Mouse (Mus musculus) spleen, postnatal 10 days (tissue): Measurements from ENCODE around the gene Zfp692.
"Not testable (repeated sequence)": the region's sequence is repeated elsewhere in the genome, so short reads cannot be mapped to it uniquely, and the experiment has no call there.

Experiments used
- DNase-seq, 2 experiments: peaks; one replicate each; pipeline ENCODE4 v3.0.0; 2021 to 2022; ENCODE audit warnings: low spot score in 2 of 2

Zfp692 gene

DNA sequence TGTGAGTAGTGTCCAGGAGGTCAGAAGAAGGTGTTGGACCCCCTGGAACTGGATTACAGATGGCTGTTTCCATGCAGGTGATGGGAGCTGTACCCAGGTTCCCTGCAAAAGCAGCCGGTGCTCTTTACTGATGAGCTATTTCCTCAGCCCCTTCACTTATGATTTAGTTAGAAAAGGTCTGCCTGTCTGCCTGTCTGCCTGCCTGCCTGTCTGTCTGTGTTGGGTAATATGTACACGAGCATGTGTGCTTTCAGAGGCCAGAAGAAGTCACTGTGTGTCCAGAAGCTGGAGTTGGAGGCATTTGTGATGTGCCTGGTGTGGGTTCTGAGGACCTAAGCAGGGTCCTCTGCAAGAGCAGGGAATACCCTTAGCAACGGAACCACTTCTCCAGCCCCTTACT is 46.8 kb downstream of the Zfp692 start:
- no peak for DNase-seq

DNA sequence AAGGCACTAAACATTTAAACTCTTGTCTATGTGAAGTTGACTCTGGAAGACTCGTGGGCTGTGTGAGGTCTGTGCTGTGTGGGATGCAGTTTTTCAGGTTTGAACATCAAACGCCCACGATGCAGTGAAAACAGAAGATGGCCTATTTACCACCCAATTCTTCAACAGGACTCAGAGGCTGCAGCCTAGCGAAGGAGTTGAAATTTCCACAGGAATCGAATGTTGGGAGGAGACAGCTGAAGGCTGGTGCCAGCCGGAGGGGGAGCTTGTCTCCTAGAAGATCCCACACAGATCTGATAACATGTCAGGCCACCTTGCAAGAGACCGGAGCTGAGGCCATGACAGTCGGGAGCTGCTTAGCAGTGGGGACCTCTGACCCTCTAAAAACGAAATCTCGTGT is 47.6 kb downstream of the Zfp692 start:
- no peak for DNase-seq

DNA sequence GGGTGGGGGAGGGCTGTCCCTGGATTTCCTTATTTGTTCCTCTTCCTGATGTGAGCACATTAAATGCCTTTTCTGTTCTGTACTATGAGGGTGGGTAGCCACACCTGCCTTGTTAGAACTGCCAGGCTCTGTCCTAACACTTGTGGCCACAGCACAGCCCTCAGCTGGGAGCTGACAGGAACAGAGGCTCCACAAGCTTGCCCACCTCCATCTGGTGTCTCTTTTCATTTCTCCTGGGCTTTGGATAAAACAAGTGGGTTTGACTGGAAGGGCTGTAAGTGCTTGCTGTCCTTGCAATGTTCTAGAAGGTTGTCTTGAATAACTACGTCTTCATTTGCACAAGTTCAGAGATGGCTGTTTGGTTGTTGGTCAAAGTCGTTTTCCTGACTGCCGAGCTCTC is 48.1 kb downstream of the Zfp692 start:
- no peak for DNase-seq

DNA sequence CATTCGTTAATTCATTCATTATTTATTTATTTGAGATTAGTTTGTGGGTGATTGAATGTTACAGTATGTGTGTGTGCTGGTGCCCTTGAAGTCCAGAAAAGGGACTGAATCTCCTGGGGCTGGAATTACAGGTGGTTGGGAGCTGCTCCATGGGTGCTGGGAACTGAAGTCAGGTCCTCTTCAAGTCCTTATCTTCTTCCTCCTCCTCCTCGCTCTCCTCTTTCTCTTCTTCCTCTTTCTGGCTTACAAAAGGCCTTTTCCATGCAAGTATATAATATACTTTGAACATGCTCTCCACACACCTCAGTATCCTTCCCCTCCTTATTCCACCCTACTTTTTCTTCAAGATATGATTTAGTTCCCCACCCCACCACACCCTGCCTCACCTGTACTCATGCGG is 50.2 kb downstream of the Zfp692 start:
- DNase-seq: no peak

DNA sequence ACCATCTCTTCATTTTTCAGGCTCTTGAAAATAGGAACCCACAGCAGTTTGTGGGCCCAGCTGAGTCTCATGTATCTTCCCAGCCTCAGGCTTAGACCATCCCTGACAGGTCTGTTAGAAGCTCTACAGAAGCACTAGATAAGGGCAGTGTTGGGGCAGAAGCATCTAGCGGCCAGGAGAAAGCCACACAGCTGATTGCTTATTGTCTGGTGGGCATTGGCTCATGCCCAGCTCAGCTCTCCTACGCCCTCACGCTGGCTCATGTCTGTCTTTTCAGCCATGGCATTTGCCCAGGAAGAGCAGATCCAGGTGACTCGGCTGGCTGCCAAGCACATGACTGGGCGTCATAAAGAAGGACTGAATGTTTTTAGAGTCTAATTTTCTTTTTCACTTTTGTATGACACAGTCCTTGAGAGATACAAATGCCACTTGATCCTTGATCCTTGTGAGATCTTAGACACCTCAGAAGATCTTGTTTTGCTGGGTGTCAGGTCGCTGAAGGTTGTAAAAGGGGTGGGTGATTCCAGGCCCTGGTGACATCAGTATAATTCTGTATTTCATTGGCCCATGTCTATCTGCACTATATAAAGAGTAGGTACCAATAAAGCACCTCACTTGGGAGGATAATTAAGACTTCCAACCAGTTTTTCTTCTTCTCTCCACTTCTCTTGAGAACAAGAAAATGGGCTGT is 51.1 kb downstream of the Zfp692 start:
- DNase-seq: peak in 1 of 2 experiments; percentile 37

DNA sequence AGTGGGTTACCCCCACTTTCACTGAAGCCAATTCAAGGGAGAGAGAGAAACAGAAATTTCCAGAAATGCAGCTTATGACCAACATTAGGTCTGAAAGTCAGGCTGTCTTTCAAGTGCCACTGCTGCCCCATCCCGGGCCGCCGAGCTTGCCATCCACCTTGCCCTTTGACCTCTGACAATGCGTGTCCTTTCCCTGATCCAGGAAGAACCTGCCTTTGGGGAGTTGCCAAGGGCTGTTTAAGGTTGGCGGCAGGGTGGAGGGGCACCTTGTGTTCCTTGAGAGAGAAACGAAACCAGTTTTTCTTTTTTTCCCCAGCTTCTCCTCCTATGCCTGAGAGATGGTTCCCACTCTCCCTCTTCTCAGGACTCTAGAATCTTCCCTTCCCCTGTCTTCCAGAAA is 55.7 kb downstream of the Zfp692 start:
- not testable (repeated sequence) for DNase-seq
